Mouse (Mus musculus): ENCODE data around the gene Zbtb46. TPM values are rescaled to one million over a fixed set of nuclear protein-coding genes. Genes with fewer than 3 reads are reported as not detected.

Gene Zbtb46
- polyA plus RNA-seq, 1 experiment = 8.3 TPM

DNA sequence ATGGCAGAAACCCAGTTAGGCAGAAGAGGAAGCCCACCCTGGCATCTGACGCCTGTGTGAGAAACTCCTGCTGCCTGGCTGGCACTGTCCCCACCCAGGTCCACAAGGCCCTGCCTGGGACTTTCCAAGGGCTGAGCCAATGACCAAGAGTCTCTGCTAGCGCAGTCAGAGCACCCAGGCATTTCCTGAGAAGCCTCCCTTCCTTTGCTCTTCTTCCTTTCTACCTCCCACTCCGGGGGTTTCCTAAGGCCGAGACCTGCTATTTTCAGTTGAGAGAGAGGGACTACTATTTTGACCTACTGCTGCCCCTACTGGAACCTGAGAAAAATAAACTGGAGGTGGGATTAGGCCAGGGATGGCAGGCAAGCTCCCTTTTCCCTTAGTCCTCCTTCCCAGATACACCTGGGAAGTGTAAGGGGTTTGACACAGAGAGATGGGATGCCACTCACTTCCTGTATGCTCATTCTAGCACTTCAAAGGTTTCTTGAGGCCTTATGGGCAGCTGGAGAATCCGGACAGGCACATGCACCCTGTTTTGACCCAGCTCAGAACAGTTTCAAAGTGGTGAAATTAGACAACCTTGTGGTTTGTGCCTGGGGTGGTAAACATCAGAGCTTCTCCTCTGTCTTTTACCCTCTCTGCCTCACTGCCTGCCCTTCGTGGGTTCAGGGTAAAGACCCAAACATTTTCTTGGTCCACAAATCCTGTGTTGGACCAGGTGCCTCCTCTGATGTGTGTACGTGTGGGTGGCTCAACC lies 24.5 kb upstream of the Zbtb46 start:
- H3K4me3 ChIP-seq (ENCODE audit: control insufficient read depth, low read depth, low read length) = no peak overlapping the region
- 0 out of 2 replicates have a peak overlapping the region, but pooled peaks have one; percentile 32 for H3K27ac ChIP-seq (ENCODE audit: control insufficient read depth, insufficient read depth, low read depth, low read length)
- TF ChIP-seq POLR2A (IDR thresholded peaks at IDR 0.05; ENCODE audit: control insufficient read depth, low read depth, low read length) = no peak
- no peak for TF ChIP-seq CTCF (IDR thresholded peaks at IDR 0.05; ENCODE audit: control insufficient read depth, insufficient read depth, insufficient replicate concordance, low read depth, low read length)
- no peaks in the 10 kb centered on the region for H3K36me3 ChIP-seq (ENCODE audit: control insufficient read depth, insufficient read depth, low read length)
- no peaks in the 10 kb centered on the region for H3K27me3 ChIP-seq (ENCODE audit: control insufficient read depth, insufficient read depth, low read length)
- H3K4me1 ChIP-seq (ENCODE audit: control insufficient read depth, insufficient read depth, low read length) = peaks cover 6% of the 10 kb centered on the region

DNA sequence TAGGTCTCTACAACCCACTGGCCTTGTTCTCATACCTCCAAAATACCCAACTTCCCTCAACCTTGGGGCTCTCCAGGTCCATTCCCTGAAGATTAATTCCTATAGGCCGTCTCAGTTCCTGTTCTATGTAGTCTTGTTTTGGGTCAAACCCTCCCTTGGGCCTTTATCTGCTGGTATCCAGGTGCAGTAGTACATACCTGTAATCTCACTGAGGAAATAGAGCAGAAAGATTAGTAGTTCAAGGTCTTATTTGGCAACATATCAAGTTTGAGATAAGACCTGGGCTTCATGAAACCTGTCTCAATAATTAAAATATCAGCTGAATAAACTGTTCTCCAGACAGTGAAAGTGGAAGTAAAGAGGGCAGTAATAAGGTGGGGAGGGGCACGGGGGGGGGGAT lies 23.9 kb upstream of the Zbtb46 start:
- TF ChIP-seq POLR2A (IDR thresholded peaks at IDR 0.05; ENCODE audit: control insufficient read depth, low read depth, low read length) = no peak
- no peak for TF ChIP-seq CTCF (IDR thresholded peaks at IDR 0.05; ENCODE audit: control insufficient read depth, insufficient read depth, insufficient replicate concordance, low read depth, low read length)
- peaks cover 6% of the 10 kb centered on the region for H3K4me1 ChIP-seq (ENCODE audit: control insufficient read depth, insufficient read depth, low read length)
- H3K27me3 ChIP-seq (ENCODE audit: control insufficient read depth, insufficient read depth, low read length) = no peaks in the 10 kb centered on the region
- no peak overlapping the region for H3K4me3 ChIP-seq (ENCODE audit: control insufficient read depth, low read depth, low read length)
- no peak overlapping the region for H3K27ac ChIP-seq (ENCODE audit: control insufficient read depth, insufficient read depth, low read depth, low read length)
- H3K36me3 ChIP-seq (ENCODE audit: control insufficient read depth, insufficient read depth, low read length) = no peaks in the 10 kb centered on the region

DNA sequence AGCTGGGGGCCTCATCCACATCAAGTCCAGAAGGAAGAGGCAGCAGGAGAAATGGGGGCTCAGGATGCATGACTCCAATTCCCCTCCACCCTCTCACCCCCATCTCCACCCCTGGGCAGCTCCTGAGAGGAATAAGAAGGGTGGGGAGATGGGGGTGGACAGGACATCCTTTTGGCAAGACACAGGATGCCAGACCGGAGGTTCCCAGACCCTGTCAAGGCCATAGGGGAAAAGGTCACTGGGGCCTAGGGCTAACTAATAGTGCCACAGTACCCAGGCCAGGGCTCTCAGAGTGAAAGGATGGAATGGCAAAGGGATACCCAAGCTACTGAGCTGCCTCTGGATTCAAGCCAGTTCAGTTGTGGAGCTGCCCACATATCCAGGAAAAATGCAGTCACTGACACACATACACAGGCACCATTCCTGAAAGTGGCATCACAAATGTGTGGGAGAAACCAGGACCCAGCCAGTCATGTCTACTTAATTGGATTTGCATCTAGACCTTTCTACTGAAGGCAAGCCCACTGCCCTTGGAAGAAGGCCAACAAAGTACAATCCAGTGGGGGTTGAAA lies 13.1 kb upstream of the Zbtb46 start:
- H3K36me3 ChIP-seq (ENCODE audit: control insufficient read depth, insufficient read depth, low read length) = no peaks in the 10 kb centered on the region
- no peak overlapping the region for H3K27ac ChIP-seq (ENCODE audit: control insufficient read depth, insufficient read depth, low read depth, low read length)
- H3K4me1 ChIP-seq (ENCODE audit: control insufficient read depth, insufficient read depth, low read length) = no peaks in the 10 kb centered on the region
- TF ChIP-seq CTCF (IDR thresholded peaks at IDR 0.05; ENCODE audit: control insufficient read depth, insufficient read depth, insufficient replicate concordance, low read depth, low read length) = no peak
- TF ChIP-seq POLR2A (IDR thresholded peaks at IDR 0.05; ENCODE audit: control insufficient read depth, low read depth, low read length) = no peak
- no peaks in the 10 kb centered on the region for H3K27me3 ChIP-seq (ENCODE audit: control insufficient read depth, insufficient read depth, low read length)
- no peak overlapping the region for H3K4me3 ChIP-seq (ENCODE audit: control insufficient read depth, low read depth, low read length)

DNA sequence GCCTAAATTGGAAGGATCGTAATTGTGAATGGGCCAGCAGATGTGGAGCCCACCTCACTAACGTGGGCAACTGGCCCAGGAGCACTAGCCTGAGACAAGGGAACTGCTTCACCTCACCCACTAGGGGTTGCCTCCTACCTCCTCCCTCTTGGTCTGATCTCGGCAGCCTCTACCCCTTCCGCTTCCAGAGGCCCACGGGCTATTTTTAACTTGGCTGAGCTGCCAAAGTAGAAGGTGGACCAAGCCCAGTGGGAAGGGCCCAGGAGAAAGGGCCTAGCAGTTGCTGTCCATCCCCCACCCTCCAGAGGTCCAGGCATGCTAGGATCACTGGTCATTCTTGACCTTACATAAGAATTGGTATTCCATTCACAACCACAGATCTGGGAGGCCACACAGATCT lies 12.0 kb upstream of the Zbtb46 start:
- no peak overlapping the region for H3K27ac ChIP-seq (ENCODE audit: control insufficient read depth, insufficient read depth, low read depth, low read length)
- no peaks in the 10 kb centered on the region for H3K4me1 ChIP-seq (ENCODE audit: control insufficient read depth, insufficient read depth, low read length)
- H3K4me3 ChIP-seq (ENCODE audit: control insufficient read depth, low read depth, low read length) = no peak overlapping the region

DNA sequence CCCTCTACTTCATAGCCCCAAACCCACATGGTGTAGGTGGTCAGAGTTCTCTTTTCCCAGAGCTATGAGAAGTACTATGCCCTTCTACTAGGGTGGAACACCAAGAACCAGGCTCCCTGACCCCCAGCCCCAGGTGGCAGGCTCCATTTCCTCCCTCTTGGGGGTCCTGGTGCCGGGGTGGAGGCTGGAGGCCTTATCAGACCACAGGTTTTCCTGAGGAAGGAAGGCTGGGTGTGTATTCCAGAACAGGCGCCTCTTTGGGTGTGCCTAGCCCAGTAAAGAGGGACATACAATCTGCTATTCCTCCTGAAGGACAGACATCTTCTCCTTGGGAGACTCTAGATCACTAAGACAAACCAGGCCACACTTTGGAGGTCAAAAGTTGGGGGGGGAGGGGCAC lies 11.1 kb upstream of the Zbtb46 start:
- no peak overlapping the region for H3K4me3 ChIP-seq (ENCODE audit: control insufficient read depth, low read depth, low read length)
- H3K27me3 ChIP-seq (ENCODE audit: control insufficient read depth, insufficient read depth, low read length) = no peaks in the 10 kb centered on the region
- TF ChIP-seq POLR2A (IDR thresholded peaks at IDR 0.05; ENCODE audit: control insufficient read depth, low read depth, low read length) (no peak), CTCF (IDR thresholded peaks at IDR 0.05; ENCODE audit: control insufficient read depth, insufficient read depth, insufficient replicate concordance, low read depth, low read length) (no peak)
- H3K27ac ChIP-seq (ENCODE audit: control insufficient read depth, insufficient read depth, low read depth, low read length) = no peak overlapping the region
- no peaks in the 10 kb centered on the region; the same call in 1 of the 2 replicates for H3K4me1 ChIP-seq (ENCODE audit: control insufficient read depth, insufficient read depth, low read length)
- no peaks in the 10 kb centered on the region for H3K36me3 ChIP-seq (ENCODE audit: control insufficient read depth, insufficient read depth, low read length)

More for the DNA sequence above, 12.0 kb upstream of the Zbtb46 start:
- TF ChIP-seq POLR2A (IDR thresholded peaks at IDR 0.05; ENCODE audit: control insufficient read depth, low read depth, low read length) = no peak
- TF ChIP-seq CTCF (IDR thresholded peaks at IDR 0.05; ENCODE audit: control insufficient read depth, insufficient read depth, insufficient replicate concordance, low read depth, low read length) = no peak
- Histone ChIP-seq H3K36me3 (ENCODE audit: control insufficient read depth, insufficient read depth, low read length) (no peaks in the 10 kb centered on the region), H3K27me3 (ENCODE audit: control insufficient read depth, insufficient read depth, low read length) (no peaks in the 10 kb centered on the region)

DNA sequence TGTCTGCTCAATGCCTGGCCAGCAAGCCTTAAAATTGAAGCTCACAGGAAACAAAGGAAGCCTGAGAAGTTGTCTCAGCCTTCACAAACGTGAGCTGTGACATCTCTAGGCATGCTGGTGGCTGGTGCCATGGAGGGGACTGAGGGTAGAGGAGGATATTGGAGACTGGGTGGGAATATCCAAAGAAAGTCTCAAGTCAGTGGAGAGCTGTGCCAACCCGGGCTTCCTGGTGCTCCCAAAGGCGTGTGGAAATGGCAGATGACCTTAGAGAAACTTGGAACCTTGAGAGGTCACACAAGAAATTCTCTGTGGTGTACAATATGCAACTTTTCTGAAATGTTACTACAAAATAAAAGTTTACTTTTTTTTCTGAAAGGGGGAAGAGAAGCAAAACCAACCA lies 6.2 kb upstream of the Zbtb46 start:
- Histone ChIP-seq H3K27me3 (ENCODE audit: control insufficient read depth, insufficient read depth, low read length) (no peaks in the 10 kb centered on the region), H3K27ac (ENCODE audit: control insufficient read depth, insufficient read depth, low read depth, low read length) (no peak overlapping the region), H3K4me1 (ENCODE audit: control insufficient read depth, insufficient read depth, low read length) (peaks cover 14% of the 10 kb centered on the region), H3K36me3 (ENCODE audit: control insufficient read depth, insufficient read depth, low read length) (no peaks in the 10 kb centered on the region), H3K4me3 (ENCODE audit: control insufficient read depth, low read depth, low read length) (no peak overlapping the region)
- TF ChIP-seq POLR2A (IDR thresholded peaks at IDR 0.05; ENCODE audit: control insufficient read depth, low read depth, low read length) (no peak), CTCF (IDR thresholded peaks at IDR 0.05; ENCODE audit: control insufficient read depth, insufficient read depth, insufficient replicate concordance, low read depth, low read length) (no peak)

DNA sequence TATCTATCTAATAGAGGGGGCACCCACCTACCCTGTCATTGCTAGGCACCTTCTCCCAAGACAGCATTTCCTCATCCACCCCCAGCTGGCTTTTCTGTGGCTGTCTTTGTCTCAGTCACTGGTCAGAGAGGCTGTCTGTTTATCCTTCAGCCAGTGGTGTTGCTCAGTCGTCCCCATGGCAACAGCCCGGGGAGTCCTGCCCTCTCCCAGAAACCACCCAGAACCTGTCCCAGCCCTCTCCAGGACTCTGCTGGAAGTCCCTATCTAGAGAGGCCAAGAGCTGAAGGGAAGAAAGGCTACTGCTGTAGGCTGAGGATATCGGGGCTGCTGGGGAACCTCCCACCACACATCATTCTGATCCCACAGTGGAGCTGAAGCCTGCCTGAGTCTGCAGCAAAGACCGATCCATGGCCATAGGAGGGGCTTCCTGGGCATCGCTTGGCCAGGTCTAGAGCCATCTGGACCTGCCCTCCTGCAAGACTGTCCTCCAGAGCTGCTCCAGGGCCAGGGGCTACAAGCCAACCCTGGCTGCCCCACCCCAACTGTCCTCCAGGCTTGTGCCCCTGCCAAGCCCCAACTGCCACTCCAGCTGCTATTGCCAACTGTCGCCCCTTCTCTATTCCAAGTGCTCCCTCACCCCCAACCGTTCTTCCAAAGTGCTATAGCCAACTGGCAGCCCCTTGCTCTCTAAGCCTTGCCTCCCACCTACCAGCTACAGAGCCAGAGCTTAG lies 3.9 kb upstream of the Zbtb46 start:
- no peak for TF ChIP-seq CTCF (IDR thresholded peaks at IDR 0.05; ENCODE audit: control insufficient read depth, insufficient read depth, insufficient replicate concordance, low read depth, low read length)
- 0 out of 2 replicates have a peak, but pooled peaks have one; percentile 8 for TF ChIP-seq POLR2A (IDR thresholded peaks at IDR 0.05; ENCODE audit: control insufficient read depth, low read depth, low read length)
- H3K4me3 ChIP-seq (ENCODE audit: control insufficient read depth, low read depth, low read length) = peak overlapping the region; percentile 48
- H3K27ac ChIP-seq (ENCODE audit: control insufficient read depth, insufficient read depth, low read depth, low read length) = peak overlapping the region; percentile 71
- no peaks in the 10 kb centered on the region for H3K36me3 ChIP-seq (ENCODE audit: control insufficient read depth, insufficient read depth, low read length)
- H3K27me3 ChIP-seq (ENCODE audit: control insufficient read depth, insufficient read depth, low read length) = no peaks in the 10 kb centered on the region
- peaks cover 25% of the 10 kb centered on the region for H3K4me1 ChIP-seq (ENCODE audit: control insufficient read depth, insufficient read depth, low read length)

Measured in testis, adult 2 months (tissue).